Mouse (Mus musculus) neural tube, embryonic 11.5 days (tissue): ENCODE results near the gene Kcnn1. TPM values are rescaled to one million over a fixed set of nuclear protein-coding genes. Genes with fewer than 3 reads are reported as not detected.

ENCODE experiments used
- ATAC-seq: fragments of 200-750 bp; cut with Nextera tagmentation; 2 replicates; pipeline ENCODE4 v1.8.0; 2017; ENCODE audit warnings: moderate number of reproducible peaks, mild to moderate bottlenecking, moderate TSS enrichment, moderate library complexity; ENCODE audit not compliant: insufficient read depth, low FRiP score, low TSS enrichment
- DNase-seq: peaks from one replicate; pipeline ENCODE4 v3.0.0-alpha.2; 2015; ENCODE audit warnings: low spot score
- H3K27ac ChIP-seq: fragments of 300-500 bp; sonication (generic); 2 replicates; pipeline ENCODE4 v1.5.1; 2014; ENCODE audit warnings: low read depth, mild to moderate bottlenecking, low read length
- H3K27me3 ChIP-seq: fragments of 300-500 bp; sonication (generic); 2 replicates; pipeline ENCODE4 v1.6.1; 2014; ENCODE audit warnings: mild to moderate bottlenecking, low read length, mixed read lengths; ENCODE audit not compliant: control insufficient read depth, insufficient read depth
- H3K36me3 ChIP-seq: fragments of 300-500 bp; sonication (generic); 2 replicates; pipeline ENCODE4 v1.6.1; 2014; ENCODE audit warnings: mild to moderate bottlenecking, low read length, moderate library complexity, mixed read lengths; ENCODE audit not compliant: control insufficient read depth, insufficient read depth
- H3K4me1 ChIP-seq: fragments of 300-500 bp; sonication (generic); 2 replicates; pipeline ENCODE4 v1.6.1; 2014; ENCODE audit warnings: low read length, mixed read lengths; ENCODE audit not compliant: control insufficient read depth, insufficient read depth
- H3K4me2 ChIP-seq: fragments of 300-500 bp; sonication (generic); 2 replicates; pipeline ENCODE4 v1.6.1; 2014; ENCODE audit warnings: low read depth, mild to moderate bottlenecking, moderate library complexity
- H3K4me3 ChIP-seq: fragments of 300-500 bp; sonication (generic); 2 replicates; pipeline ENCODE4 v1.5.1; 2014; ENCODE audit warnings: low read depth, low read length
- H3K9ac ChIP-seq: fragments of 300-500 bp; sonication (generic); 2 replicates; pipeline ENCODE4 v1.6.1; 2014; ENCODE audit warnings: mild to moderate bottlenecking, low read length
- H3K9me3 ChIP-seq: fragments of 300-500 bp; sonication (generic); 2 replicates; pipeline ENCODE4 v1.6.1; 2016; ENCODE audit warnings: low read length; ENCODE audit not compliant: control insufficient read depth
- WGBS: fragments of 180-500 bp; shearing (Covaris S2); extraction: QIAGEN DNeasy Blood & Tissue Kit; methylation state at CpG from one replicate; pipeline ENCODE4 v1.1.7; 2014; 5-methylcytosine and 5-hydroxymethylcytosine counted together
- polyA plus RNA-seq: library from polyadenylated mRNA; unstranded; fragments of >200 nt; fragmentation: Nextera tagmentation; extraction: Ambion mirVana; gene quantifications from 2 replicates; pipeline ENCODE4 v1.2.1, GENCODE M21; 2014

Kcnn1 gene
- polyA plus RNA-seq, 1 experiment from 2014 or later = 14.1 TPM

GRCm38 (mm10) chr8:70894771-70895545, 31.9 kb upstream of the Kcnn1 start:
- H3K27me3 ChIP-seq = peaks cover 32% of the 10 kb centered on the region
- H3K4me3 ChIP-seq = no peak overlapping the region
- DNase-seq = no peak
- H3K4me2 ChIP-seq = no peak overlapping the region
- WGBS = 90% methylated on average over 8 of the region's 8 CpGs
- H3K4me1 ChIP-seq = peaks cover 10% of the 10 kb centered on the region
- peaks cover 14% of the 10 kb centered on the region for H3K36me3 ChIP-seq
- no peak for ATAC-seq
- no peaks in the 10 kb centered on the region for H3K9me3 ChIP-seq
- no peak overlapping the region for H3K9ac ChIP-seq
- no peak overlapping the region for H3K27ac ChIP-seq

DNA sequence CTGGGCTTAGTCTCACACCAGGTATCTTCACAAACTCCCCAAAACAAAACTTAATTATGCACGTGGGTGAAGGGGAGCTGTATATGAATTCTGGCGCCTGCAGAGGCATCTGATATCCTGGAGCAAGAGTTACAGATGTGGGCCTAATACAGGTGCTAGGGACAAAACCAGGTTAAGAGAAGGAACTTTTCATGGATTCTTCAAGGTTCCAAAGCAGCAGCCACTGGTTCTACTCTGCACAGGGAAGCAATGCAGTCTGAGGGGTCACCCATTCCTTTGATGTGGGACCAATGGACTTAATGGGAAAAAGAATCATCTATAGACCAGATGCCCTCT, 31.3 kb upstream of the Kcnn1 start:
- Histone ChIP-seq H3K4me1 (peaks cover 10% of the 10 kb centered on the region), H3K27me3 (peaks cover 32% of the 10 kb centered on the region), H3K36me3 (peaks cover 14% of the 10 kb centered on the region), H3K27ac (no peak overlapping the region), H3K4me2 (no peak overlapping the region), H3K9ac (no peak overlapping the region), H3K4me3 (no peak overlapping the region), H3K9me3 (no peaks in the 10 kb centered on the region)
- 71% methylated on average over 2 of the region's 2 CpGs for WGBS
- DNase-seq (no peak), ATAC-seq (no peak)

DNA sequence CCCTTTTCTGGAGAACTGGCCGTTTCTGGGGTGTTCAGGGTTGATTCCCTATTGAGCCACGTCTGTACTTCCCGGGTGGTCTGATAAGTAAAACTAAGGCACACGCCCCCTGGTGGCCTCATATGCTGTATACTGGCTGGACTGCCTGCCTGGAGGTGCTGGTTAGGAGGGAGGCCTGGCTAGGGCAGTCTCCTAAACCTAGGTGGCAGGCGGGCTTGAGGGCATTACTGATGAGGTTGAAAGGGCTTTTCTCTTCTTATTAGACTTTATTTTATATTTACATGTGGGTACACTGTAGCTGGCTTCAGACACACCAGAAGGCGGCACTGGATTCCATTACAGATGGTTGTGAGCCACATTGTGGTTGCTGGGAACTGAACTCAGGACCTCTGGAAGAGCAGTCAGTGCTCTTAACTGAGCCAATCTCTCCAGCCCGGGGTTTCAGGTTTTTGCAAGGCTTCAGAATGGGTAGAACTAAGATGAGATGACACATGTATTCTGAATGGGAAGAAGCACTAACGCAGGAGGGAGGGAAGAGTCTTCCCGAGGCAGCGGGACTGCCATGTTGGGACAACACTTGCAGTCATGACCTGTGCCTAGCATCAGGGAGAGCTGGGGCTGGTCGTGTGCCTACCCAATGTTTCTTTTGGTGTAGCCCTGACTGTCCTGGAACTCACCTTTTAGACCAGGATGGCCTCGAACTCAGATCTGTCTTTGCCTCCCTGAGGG, 30.8 kb upstream of the Kcnn1 start:
- H3K27me3 ChIP-seq = peaks cover 32% of the 10 kb centered on the region
- H3K4me3 ChIP-seq = no peak overlapping the region
- no peak overlapping the region for H3K9ac ChIP-seq
- no peak overlapping the region for H3K27ac ChIP-seq
- ATAC-seq = peak; percentile 33
- DNase-seq = peak; percentile 85
- H3K4me2 ChIP-seq = no peak overlapping the region
- peaks cover 14% of the 10 kb centered on the region for H3K36me3 ChIP-seq
- WGBS = 30% methylated on average over 12 of the region's 12 CpGs
- no peaks in the 10 kb centered on the region for H3K9me3 ChIP-seq
- H3K4me1 ChIP-seq = peaks cover 10% of the 10 kb centered on the region

GRCm38 (mm10) chr8:70892896-70893655, 30.0 kb upstream of the Kcnn1 start:
- H3K9ac ChIP-seq = no peak overlapping the region
- H3K9me3 ChIP-seq = no peaks in the 10 kb centered on the region
- peak overlapping the region; percentile 14; the same call in 1 of the 2 replicates for H3K4me3 ChIP-seq
- ATAC-seq (no peak), DNase-seq (peak; percentile 32)
- no peak overlapping the region for H3K27ac ChIP-seq
- peaks cover 32% of the 10 kb centered on the region for H3K27me3 ChIP-seq
- peaks cover 10% of the 10 kb centered on the region for H3K4me1 ChIP-seq
- H3K4me2 ChIP-seq = no peak overlapping the region; the same call in 1 of the 2 replicates
- WGBS = 29% methylated on average over 20 of the region's 20 CpGs
- H3K36me3 ChIP-seq = peaks cover 14% of the 10 kb centered on the region

- Histone ChIP-seq H3K27ac (no peak within 1 kb of the TSS), H3K27me3 (peaks cover 32% of the 10 kb centered on the region), H3K9me3 (no peaks in the 10 kb centered on the region), H3K36me3 (peaks cover 14% of the 10 kb centered on the region), H3K4me2 (peak within 1 kb of the TSS; percentile 33), H3K4me1 (peaks cover 10% of the 10 kb centered on the region), H3K9ac (no peak within 1 kb of the TSS), H3K4me3 (peak within 1 kb of the TSS; percentile 14)
- ATAC-seq = no peak
- WGBS = 2% methylated on average over 75 of the region's 80 CpGs
- DNase-seq = peak; percentile 43
Observed at GRCm38 (mm10) chr8:70892022-70892895, 29.2 kb upstream of the Kcnn1 start, which contains the start of gene Slc5a5. Slc5a5 (minus strand) TSS chr8:70892757.

DNA sequence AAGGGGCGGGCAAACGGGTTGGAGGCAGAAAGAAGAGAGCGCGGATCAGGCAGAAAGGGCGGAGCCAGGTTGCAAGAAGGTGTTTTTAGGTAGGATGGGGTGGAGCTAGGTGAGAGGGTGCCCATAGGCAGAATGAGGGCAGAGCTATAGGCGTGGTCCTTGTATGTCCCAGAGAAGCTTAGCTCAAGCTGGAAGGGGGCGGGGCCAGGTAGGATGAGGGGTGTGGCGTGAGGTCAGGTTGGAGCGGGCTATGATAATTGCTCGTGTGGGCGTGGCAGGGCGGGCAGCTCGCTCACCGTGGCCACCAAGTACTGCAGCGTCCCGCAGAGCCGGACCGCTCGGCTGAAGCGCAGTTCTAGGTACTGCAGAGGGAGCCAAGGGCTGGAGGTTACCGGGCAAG, 28.3 kb upstream of the Kcnn1 start:
- H3K27me3 ChIP-seq = peaks cover 32% of the 10 kb centered on the region
- peaks cover 14% of the 10 kb centered on the region for H3K36me3 ChIP-seq
- DNase-seq = no peak

DNA sequence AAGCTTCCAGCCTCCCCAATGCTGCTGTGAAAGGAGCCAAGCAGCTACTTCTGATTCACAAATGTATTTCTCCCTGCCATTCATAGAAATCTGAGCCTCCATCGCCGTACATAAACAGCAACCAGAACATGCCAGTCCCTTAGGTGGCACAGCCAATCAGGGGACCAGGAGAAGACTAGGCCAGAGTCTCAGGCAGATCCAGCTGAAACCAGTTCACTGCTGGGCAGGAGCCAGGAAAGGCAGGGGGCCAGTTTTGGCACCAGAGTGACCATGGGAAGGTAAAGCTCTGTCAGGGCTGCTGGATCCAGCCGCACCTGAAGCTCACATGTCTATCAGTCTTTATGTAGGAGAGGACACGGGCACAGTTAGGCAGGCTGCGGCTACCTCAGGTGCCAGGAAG, 27.6 kb upstream of the Kcnn1 start:
- ATAC-seq (no peak), DNase-seq (no peak)
- no peak overlapping the region for H3K4me3 ChIP-seq
- H3K9ac ChIP-seq = no peak overlapping the region
- H3K9me3 ChIP-seq = no peaks in the 10 kb centered on the region
- H3K27me3 ChIP-seq = peaks cover 32% of the 10 kb centered on the region
- WGBS = 95% methylated on average over 5 of the region's 5 CpGs
- H3K4me1 ChIP-seq = peaks cover 6% of the 10 kb centered on the region; the same call in 1 of the 2 replicates
- no peak overlapping the region for H3K27ac ChIP-seq
- H3K4me2 ChIP-seq = no peak overlapping the region
- peaks cover 13% of the 10 kb centered on the region for H3K36me3 ChIP-seq

More for the DNA sequence above, 28.3 kb upstream of the Kcnn1 start:
- no peak for ATAC-seq
- Histone ChIP-seq H3K9me3 (no peaks in the 10 kb centered on the region), H3K4me3 (peak overlapping the region; percentile 10; the same call in 1 of the 2 replicates), H3K27ac (no peak overlapping the region), H3K4me1 (peaks cover 9% of the 10 kb centered on the region), H3K9ac (no peak overlapping the region), H3K4me2 (no peak overlapping the region)
- WGBS = 4% methylated on average over 21 of the region's 21 CpGs

- ATAC-seq (peak; percentile 48; the same call in 1 of the 2 replicates), DNase-seq (peak; percentile 60)
- no peak overlapping the region for H3K9ac ChIP-seq
- H3K27me3 ChIP-seq = peaks cover 23% of the 10 kb centered on the region
- no peak overlapping the region for H3K27ac ChIP-seq
- H3K4me3 ChIP-seq = no peak overlapping the region
- no peaks in the 10 kb centered on the region for H3K36me3 ChIP-seq
- peaks cover 6% of the 10 kb centered on the region; the same call in 1 of the 2 replicates for H3K4me1 ChIP-seq
- WGBS = 3% methylated on average over 18 of the region's 18 CpGs
- H3K9me3 ChIP-seq = no peaks in the 10 kb centered on the region
- H3K4me2 ChIP-seq = peak overlapping the region; percentile 1; the same call in 1 of the 2 replicates
Observed at GRCm38 (mm10) chr8:70887669-70888068, 24.6 kb upstream of the Kcnn1 start.
